Mouse (Mus musculus) midbrain, embryonic 14.5 days (tissue): ENCODE measurements at regions not wholly inside any gene's neighbourhood (a gene's known extent, or its start where the extent isn't known, plus 50 kb on each side); places are given as distances from the start of the nearest gene placed in this dataset.

Source experiments
- ATAC-seq: fragments of 200-750 bp; cut with Nextera tagmentation; 2 replicates; pipeline ENCODE4 v1.8.0; 2017; ENCODE audit warnings: moderate number of reproducible peaks, moderate library complexity; ENCODE audit not compliant: low FRiP score, low TSS enrichment
- DNase-seq: peaks from one replicate; pipeline ENCODE4 v3.0.0-alpha.2; 2015
- H3K27ac ChIP-seq: fragments of 300-500 bp; sonication (generic); replicated peaks from 2 replicates; pipeline ENCODE4 v1.5.1; 2014; ENCODE audit warnings: mild to moderate bottlenecking, low read depth, low read length, moderate library complexity
- H3K27me3 ChIP-seq: fragments of 300-500 bp; sonication (generic); 2 replicates; pipeline ENCODE4 v1.6.1; 2014; ENCODE audit warnings: low read length, control low read depth, mixed read lengths; ENCODE audit not compliant: control insufficient read depth, insufficient read depth
- H3K36me3 ChIP-seq: fragments of 300-500 bp; sonication (generic); 2 replicates; pipeline ENCODE4 v1.6.1; 2014; ENCODE audit warnings: low read length, control low read depth; ENCODE audit not compliant: control insufficient read depth, insufficient read depth
- H3K4me1 ChIP-seq: fragments of 300-500 bp; sonication (generic); 2 replicates; pipeline ENCODE4 v1.6.1; 2014; ENCODE audit warnings: mild to moderate bottlenecking, antibody characterized with exemption, low read length, control low read depth; ENCODE audit not compliant: control insufficient read depth, insufficient read depth
- H3K4me2 ChIP-seq: fragments of 300-500 bp; sonication (generic); 2 replicates; pipeline ENCODE4 v1.6.1; 2014; ENCODE audit warnings: mild to moderate bottlenecking, low read length, moderate library complexity
- H3K4me3 ChIP-seq: fragments of 300-500 bp; sonication (generic); replicated peaks from 2 replicates; pipeline ENCODE4 v1.5.1; 2014; ENCODE audit warnings: low read depth, low read length
- H3K9ac ChIP-seq: fragments of 300-500 bp; sonication (generic); replicated peaks from 2 replicates; pipeline ENCODE4 v1.6.1; 2014; ENCODE audit warnings: mild to moderate bottlenecking, low read length, moderate library complexity
- H3K9me3 ChIP-seq: fragments of 300-500 bp; sonication (generic); 2 replicates; pipeline ENCODE4 v1.6.1; 2016; ENCODE audit warnings: low read length, control low read depth, mixed read lengths; ENCODE audit not compliant: control insufficient read depth
- WGBS: fragments of 180-500 bp; shearing (Covaris S2); extraction: QIAGEN DNeasy Blood & Tissue Kit; methylation state at CpG from one replicate; pipeline ENCODE4 v1.1.7; 2014; 5-methylcytosine and 5-hydroxymethylcytosine counted together

- 19% methylated on average over 6 of the region's 6 CpGs for WGBS
- no peaks in the 10 kb centered on the region for H3K4me1 ChIP-seq
- H3K4me2 ChIP-seq = no peak overlapping the region
- no peak overlapping the region for H3K9ac ChIP-seq
- DNase-seq (peak; percentile 87), ATAC-seq (peak; percentile 6; the same call in 1 of the 2 replicates)
- H3K36me3 ChIP-seq = no peaks in the 10 kb centered on the region
- no peaks in the 10 kb centered on the region for H3K9me3 ChIP-seq
- H3K4me3 ChIP-seq = no peak overlapping the region
- no peaks in the 10 kb centered on the region for H3K27me3 ChIP-seq
- no peak overlapping the region for H3K27ac ChIP-seq
Measured at GRCm38 (mm10) chr15:37120381-37120780, 112.8 kb upstream of the Zfp706 start.

GRCm38 (mm10) chr15:37114119-37114518 is 106.5 kb upstream of the Zfp706 start:
- DNase-seq = peak; percentile 93
- Histone ChIP-seq H3K4me3 (no peak overlapping the region), H3K9me3 (peaks cover 5% of the 10 kb centered on the region; the same call in 1 of the 2 replicates), H3K36me3 (no peaks in the 10 kb centered on the region), H3K27ac (no peak overlapping the region), H3K4me1 (no peaks in the 10 kb centered on the region), H3K27me3 (no peaks in the 10 kb centered on the region), H3K9ac (no peak overlapping the region), H3K4me2 (0 out of 2 replicates have a peak overlapping the region, but pooled peaks have one; percentile 12)
- WGBS = 14% methylated on average over 8 of the region's 8 CpGs
- ATAC-seq = no peak

- H3K4me1 ChIP-seq = no peaks in the 10 kb centered on the region
- H3K36me3 ChIP-seq = no peaks in the 10 kb centered on the region
- 94% methylated on average over 14 of the region's 14 CpGs for WGBS
- no peak overlapping the region for H3K4me2 ChIP-seq
- ATAC-seq (no peak), DNase-seq (no peak)
- H3K27me3 ChIP-seq = no peaks in the 10 kb centered on the region
- H3K9me3 ChIP-seq = peaks cover 5% of the 10 kb centered on the region; the same call in 1 of the 2 replicates
- no peak overlapping the region for H3K9ac ChIP-seq
- no peak overlapping the region for H3K4me3 ChIP-seq
- no peak overlapping the region for H3K27ac ChIP-seq
Measured at GRCm38 (mm10) chr15:37110462-37110861, 102.9 kb upstream of the Zfp706 start.

GRCm38 (mm10) chr15:37102035-37102555 is 94.5 kb upstream of the Zfp706 start:
- Histone ChIP-seq H3K4me2 (no peak overlapping the region), H3K4me1 (no peaks in the 10 kb centered on the region), H3K27me3 (no peaks in the 10 kb centered on the region), H3K9me3 (no peaks in the 10 kb centered on the region), H3K4me3 (no peak overlapping the region), H3K27ac (no peak overlapping the region), H3K36me3 (no peaks in the 10 kb centered on the region), H3K9ac (no peak overlapping the region)
- WGBS = 54% methylated on average over 2 of the region's 2 CpGs
- DNase-seq (peak; percentile 56), ATAC-seq (no peak)

GRCm38 (mm10) chr15:37101419-37101818 is 93.8 kb upstream of the Zfp706 start:
- Histone ChIP-seq H3K9ac (no peak overlapping the region), H3K9me3 (no peaks in the 10 kb centered on the region), H3K27me3 (no peaks in the 10 kb centered on the region), H3K4me3 (no peak overlapping the region), H3K4me1 (no peaks in the 10 kb centered on the region), H3K27ac (no peak overlapping the region), H3K4me2 (no peak overlapping the region), H3K36me3 (no peaks in the 10 kb centered on the region)
- no peak; the same call in 1 of the 2 replicates for ATAC-seq
- peak; percentile 16 for DNase-seq
- WGBS = 97% methylated on average over 1 of the region's 1 CpGs

- no peak overlapping the region for H3K27ac ChIP-seq
- WGBS = 93% methylated on average over 6 of the region's 6 CpGs
- no peaks in the 10 kb centered on the region for H3K9me3 ChIP-seq
- H3K4me1 ChIP-seq = no peaks in the 10 kb centered on the region
- ATAC-seq (no peak), DNase-seq (no peak)
- no peak overlapping the region for H3K9ac ChIP-seq
- no peaks in the 10 kb centered on the region for H3K36me3 ChIP-seq
- no peak overlapping the region for H3K4me2 ChIP-seq
- H3K4me3 ChIP-seq = no peak overlapping the region
- H3K27me3 ChIP-seq = no peaks in the 10 kb centered on the region
Measured at GRCm38 (mm10) chr15:37100767-37101288, 93.3 kb upstream of the Zfp706 start.

- Histone ChIP-seq H3K4me1 (no peaks in the 10 kb centered on the region), H3K36me3 (no peaks in the 10 kb centered on the region), H3K4me3 (0 out of 2 replicates have a peak overlapping the region, but pooled peaks have one; percentile 12), H3K9me3 (no peaks in the 10 kb centered on the region), H3K27me3 (no peaks in the 10 kb centered on the region), H3K9ac (no peak overlapping the region; the same call in 1 of the 2 replicates), H3K27ac (no peak overlapping the region), H3K4me2 (peak overlapping the region; percentile 42)
- 43% methylated on average over 17 of the region's 17 CpGs for WGBS
- peak; percentile 71; the same call in 1 of the 2 replicates for ATAC-seq
- peak; percentile 79 for DNase-seq
Measured at GRCm38 (mm10) chr15:37099927-37100766, 92.6 kb upstream of the Zfp706 start.

GRCm38 (mm10) chr15:37099176-37099575 is 91.6 kb upstream of the Zfp706 start:
- ATAC-seq (no peak), DNase-seq (no peak)
- no peak overlapping the region for H3K27ac ChIP-seq
- no peaks in the 10 kb centered on the region for H3K9me3 ChIP-seq
- no peaks in the 10 kb centered on the region for H3K4me1 ChIP-seq
- no peaks in the 10 kb centered on the region for H3K27me3 ChIP-seq
- H3K4me2 ChIP-seq = no peak overlapping the region
- 91% methylated on average over 1 of the region's 1 CpGs for WGBS
- no peaks in the 10 kb centered on the region for H3K36me3 ChIP-seq
- H3K9ac ChIP-seq = no peak overlapping the region
- no peak overlapping the region for H3K4me3 ChIP-seq
